Mouse (Mus musculus) liver, postnatal 0 days (tissue): ENCODE results near the gene March2. TPM values are rescaled to one million over a fixed set of nuclear protein-coding genes. Genes with fewer than 3 reads are reported as not detected.

Source experiments
- ATAC-seq: fragments of 200-750 bp; cut with Nextera tagmentation; 2 replicates; pipeline ENCODE4 v1.8.0; 2017; ENCODE audit warnings: mild to moderate bottlenecking, moderate library complexity
- DNase-seq: peaks from one replicate; pipeline ENCODE4 v3.0.0-alpha.2; 2016
- H3K27ac ChIP-seq: fragments of 300-500 bp; sonication (generic); 2 replicates; pipeline ENCODE4 v1.5.1; 2014; ENCODE audit warnings: antibody characterized with exemption, moderate library complexity, mild to moderate bottlenecking, low read depth
- H3K27me3 ChIP-seq: fragments of 300-500 bp; sonication (generic); 2 replicates; pipeline ENCODE4 v1.6.1; 2014; ENCODE audit warnings: low read length, control low read depth, mixed read lengths; ENCODE audit not compliant: insufficient read depth
- H3K36me3 ChIP-seq: fragments of 300-500 bp; sonication (generic); replicated peaks from 2 replicates; pipeline ENCODE4 v1.6.1; 2014; ENCODE audit warnings: mild to moderate bottlenecking, control low read depth, low read length, moderate library complexity, mixed read lengths; ENCODE audit not compliant: insufficient read depth
- H3K4me1 ChIP-seq: fragments of 300-500 bp; sonication (generic); 2 replicates; pipeline ENCODE4 v1.6.1; 2014; ENCODE audit warnings: antibody characterized with exemption, mild to moderate bottlenecking, control low read depth; ENCODE audit not compliant: insufficient read depth
- H3K4me2 ChIP-seq: fragments of 300-500 bp; sonication (generic); 2 replicates; pipeline ENCODE4 v1.6.1; 2014; ENCODE audit warnings: low read depth, mild to moderate bottlenecking, low read length, moderate library complexity, mixed read lengths
- H3K4me3 ChIP-seq: fragments of 300-500 bp; sonication (generic); 2 replicates; pipeline ENCODE4 v1.5.1; 2014; ENCODE audit warnings: low read depth, low read length
- H3K9ac ChIP-seq: fragments of 300-500 bp; sonication (generic); replicated peaks from 2 replicates; pipeline ENCODE4 v1.6.1; 2014; ENCODE audit warnings: mild to moderate bottlenecking, moderate library complexity
- H3K9me3 ChIP-seq: fragments of 300-500 bp; sonication (generic); 2 replicates; pipeline ENCODE4 v1.6.1; 2016; ENCODE audit warnings: mild to moderate bottlenecking, control low read depth, low read length, mixed read lengths
- CTCF ChIP-seq: sonication (generic); IDR thresholded peaks from 2 replicates; pipeline ENCODE4 v1.5.1; 2016; ENCODE audit warnings: antibody characterized with exemption, low read depth
- EP300 ChIP-seq: IDR thresholded peaks from 2 replicates; pipeline ENCODE4 v1.6.1; 2016; ENCODE audit warnings: antibody characterized with exemption, low read depth, mild to moderate bottlenecking
- WGBS: fragments of 180-500 bp; shearing (Covaris S2); extraction: QIAGEN DNeasy Blood & Tissue Kit; methylation state at CpG from one replicate; pipeline ENCODE4 v1.1.7; 2014; ENCODE audit not compliant: insufficient replicate concordance; 5-methylcytosine and 5-hydroxymethylcytosine counted together
- polyA plus RNA-seq: library from polyadenylated mRNA; unstranded; fragments of >200 nt; fragmentation: Nextera tagmentation; extraction: Ambion mirVana; gene quantifications from 2 replicates; pipeline ENCODE4 v1.2.1, GENCODE M21; 2015

Gene March2
- polyA plus RNA-seq, 1 experiment from 2014 or later = 137 TPM

DNA sequence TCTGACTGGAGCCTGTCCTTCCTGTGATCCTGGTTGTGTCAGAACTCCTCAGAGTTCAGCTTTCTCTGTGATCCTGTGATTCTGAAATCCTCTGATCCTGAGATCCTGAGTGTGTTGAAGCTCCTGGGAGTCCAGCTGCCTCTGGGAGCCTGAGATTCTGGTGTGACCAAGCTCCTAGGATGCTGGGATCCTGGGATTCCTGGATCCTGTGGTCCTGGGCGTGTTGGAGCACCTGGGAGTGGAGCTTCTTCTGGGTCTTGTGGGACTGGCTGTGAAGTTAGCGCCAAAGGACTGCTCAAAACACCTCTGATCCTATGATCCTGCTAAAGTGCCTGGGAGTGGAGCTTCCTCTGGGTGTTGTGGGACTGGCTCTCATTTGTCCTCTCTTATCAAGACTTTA lies 9.9 kb upstream of the March2 start:
- Histone ChIP-seq H3K4me2 (no peak overlapping the region), H3K36me3 (no peaks in the 10 kb centered on the region), H3K9me3 (no peaks in the 10 kb centered on the region), H3K4me3 (no peak overlapping the region), H3K9ac (no peak overlapping the region), H3K27me3 (no peaks in the 10 kb centered on the region), H3K4me1 (no peaks in the 10 kb centered on the region), H3K27ac (no peak overlapping the region)
- TF ChIP-seq EP300 = no peak
- no peak for TF ChIP-seq CTCF
- 73% methylated on average over 2 of the region's 2 CpGs for WGBS
- DNase-seq (no peak), ATAC-seq (no peak)

DNA sequence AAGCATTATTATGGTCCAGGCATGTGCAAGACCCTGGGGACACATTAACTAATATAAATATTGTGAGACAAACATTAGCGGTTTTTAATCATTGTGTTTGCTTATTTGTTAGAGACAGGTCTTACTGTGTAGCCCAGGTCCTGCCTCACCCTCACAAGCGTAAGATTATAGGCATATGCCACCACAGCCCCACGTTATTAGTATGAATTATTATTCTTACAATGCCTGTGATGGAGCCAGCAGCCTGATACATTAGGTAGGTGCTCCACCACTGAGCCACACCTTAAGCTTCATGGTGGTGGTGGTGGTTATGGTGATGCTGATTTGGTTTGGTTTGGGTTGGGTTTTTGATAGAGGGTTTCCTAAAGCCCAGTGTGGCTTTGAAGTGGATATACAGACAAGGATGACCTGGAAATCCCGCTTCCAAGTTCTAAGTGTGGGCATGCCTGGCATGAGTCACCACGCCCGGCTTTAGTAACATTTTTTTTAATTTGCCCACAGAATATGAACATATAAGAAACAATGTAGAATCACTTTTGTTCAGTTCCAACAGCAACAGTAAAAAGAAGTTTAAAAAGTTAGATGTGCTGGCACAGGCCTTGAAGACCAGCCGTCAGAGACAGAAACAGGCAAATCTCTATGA lies 1.4 kb upstream of the March2 start:
- no peak overlapping the region for H3K4me3 ChIP-seq
- TF ChIP-seq EP300 = no peak
- TF ChIP-seq CTCF = no peak
- H3K9ac ChIP-seq = no peak overlapping the region
- DNase-seq = no peak
- ATAC-seq = no peak
- H3K4me1 ChIP-seq = peaks cover 13% of the 10 kb centered on the region
- no peak overlapping the region for H3K4me2 ChIP-seq
- no peaks in the 10 kb centered on the region for H3K9me3 ChIP-seq
- WGBS = 90% methylated on average over 7 of the region's 7 CpGs
- no peaks in the 10 kb centered on the region for H3K27me3 ChIP-seq
- H3K27ac ChIP-seq = no peak overlapping the region
- H3K36me3 ChIP-seq = peaks cover 12% of the 10 kb centered on the region

DNA sequence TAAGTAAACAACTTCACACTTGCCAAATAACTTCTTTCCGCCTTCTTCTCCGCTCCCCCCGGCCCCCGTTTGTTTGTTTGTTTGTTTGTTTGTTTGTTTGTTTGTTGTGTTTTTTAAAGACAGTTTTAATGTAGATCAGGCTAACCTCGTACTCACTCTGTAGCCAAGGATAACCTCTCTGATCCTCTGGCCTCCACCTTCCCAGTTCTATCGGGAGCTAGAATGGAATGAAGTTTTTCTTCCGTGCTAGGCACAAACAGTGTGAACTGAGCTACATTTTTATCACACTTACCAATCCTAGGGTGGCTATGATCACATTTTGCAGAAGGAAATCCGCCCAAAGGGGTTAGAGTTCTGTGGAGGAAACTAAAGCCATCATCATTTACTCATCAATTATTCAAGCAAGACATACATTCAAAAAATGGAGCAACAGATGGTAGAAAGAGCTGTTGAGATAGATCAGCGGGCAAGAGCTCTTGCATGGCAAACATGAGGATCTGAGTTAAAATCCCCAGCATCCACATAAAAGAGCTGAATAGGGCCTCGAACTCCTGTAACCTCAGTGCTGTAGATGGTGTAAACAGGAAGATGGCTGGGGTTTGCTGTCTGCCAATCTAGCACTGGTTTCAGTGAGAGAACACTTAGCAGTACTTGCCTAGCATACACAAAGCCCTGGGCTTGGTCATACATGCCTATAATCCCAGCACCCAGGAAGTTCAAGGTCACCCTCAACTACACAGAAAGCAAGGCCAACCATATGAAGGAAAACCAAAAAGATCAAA lies 665 bp upstream of the March2 start:
- WGBS = 41% methylated on average over 10 of the region's 10 CpGs
- H3K4me1 ChIP-seq = peaks cover 21% of the 10 kb centered on the region
- DNase-seq = no peak
- H3K27me3 ChIP-seq = no peaks in the 10 kb centered on the region
- no peak for ATAC-seq
- peak overlapping the region; percentile 25; the same call in 1 of the 2 replicates for H3K27ac ChIP-seq
- peaks cover 12% of the 10 kb centered on the region for H3K36me3 ChIP-seq
- H3K9me3 ChIP-seq = no peaks in the 10 kb centered on the region
- TF ChIP-seq CTCF = no peak
- peak; percentile 14; the same call in 1 of the 2 replicates for TF ChIP-seq EP300
- no peak overlapping the region for H3K9ac ChIP-seq
- H3K4me3 ChIP-seq = no peak overlapping the region
- H3K4me2 ChIP-seq = peak overlapping the region; percentile 18; the same call in 1 of the 2 replicates

DNA sequence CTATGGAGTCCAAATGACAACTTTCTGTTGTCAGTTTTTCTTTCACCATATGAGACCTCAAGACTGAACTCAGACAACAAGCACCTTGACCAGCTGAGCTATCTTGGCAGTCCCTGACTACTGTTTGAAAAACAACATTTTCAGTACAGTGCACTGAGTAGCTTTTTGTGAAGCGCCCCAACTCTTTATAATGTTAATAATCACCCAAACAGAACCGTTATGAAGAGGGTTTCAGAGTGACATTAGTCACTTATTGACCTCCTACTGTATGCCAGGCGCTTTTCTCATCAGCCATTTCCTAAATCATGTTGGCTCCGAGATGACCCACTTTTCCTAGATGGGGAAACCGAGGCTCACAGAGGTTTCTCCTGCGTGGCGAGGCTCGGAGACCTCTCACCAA lies 488 bp downstream of the March2 start:
- H3K4me2 ChIP-seq = peak overlapping the region; percentile 75
- peaks cover 12% of the 10 kb centered on the region for H3K36me3 ChIP-seq
- H3K9ac ChIP-seq = peak overlapping the region; percentile 84
- no peaks in the 10 kb centered on the region for H3K9me3 ChIP-seq
- TF ChIP-seq EP300 (no peak), CTCF (no peak)
- ATAC-seq = peak; percentile 2; the same call in 1 of the 2 replicates
- H3K4me3 ChIP-seq = peak overlapping the region; percentile 84
- no peak for DNase-seq
- peaks cover 27% of the 10 kb centered on the region for H3K4me1 ChIP-seq
- H3K27ac ChIP-seq = peak overlapping the region; percentile 85
- H3K27me3 ChIP-seq = no peaks in the 10 kb centered on the region
- WGBS = 4% methylated on average over 8 of the region's 8 CpGs

- peak overlapping the region; percentile 84 for H3K9ac ChIP-seq
- ATAC-seq = no peak
- H3K36me3 ChIP-seq = peaks cover 12% of the 10 kb centered on the region
- no peaks in the 10 kb centered on the region for H3K9me3 ChIP-seq
- TF ChIP-seq EP300 (no peak), CTCF (no peak)
- peak overlapping the region; percentile 84 for H3K4me3 ChIP-seq
- DNase-seq = no peak
- H3K27me3 ChIP-seq = no peaks in the 10 kb centered on the region
- peak overlapping the region; percentile 75 for H3K4me2 ChIP-seq
- peaks cover 27% of the 10 kb centered on the region for H3K4me1 ChIP-seq
- 83% methylated on average over 1 of the region's 1 CpGs for WGBS
- peak overlapping the region; percentile 85 for H3K27ac ChIP-seq
These were observed 1.2 kb downstream of the March2 start for GRCm38 (mm10) chr17:33717246-33717645.

GRCm38 (mm10) chr17:33714779-33715178 lies 3.7 kb downstream of the March2 start:
- DNase-seq (no peak), ATAC-seq (no peak)
- Histone ChIP-seq H3K9me3 (no peaks in the 10 kb centered on the region), H3K4me3 (peak overlapping the region; percentile 15; the same call in 1 of the 2 replicates), H3K4me2 (peak overlapping the region; percentile 75), H3K36me3 (peaks cover 24% of the 10 kb centered on the region), H3K27me3 (no peaks in the 10 kb centered on the region), H3K4me1 (peaks cover 33% of the 10 kb centered on the region), H3K9ac (peak overlapping the region; percentile 31; the same call in 1 of the 2 replicates), H3K27ac (peak overlapping the region; percentile 90)
- WGBS = 60% methylated on average over 1 of the region's 1 CpGs
- TF ChIP-seq CTCF (no peak), EP300 (peak; percentile 88)
